Mouse (Mus musculus) liver, adult (tissue): Measurements from ENCODE around the gene 2810006K23Rik.

Source experiments
- GATA4 ChIP-seq: IDR thresholded peaks from 2 replicates; pipeline ENCODE4 v1.6.1; 2014; ENCODE audit warnings: mild to moderate bottlenecking, low read length; ENCODE audit not compliant: insufficient replicate concordance

2810006K23Rik gene

GRCm38 (mm10) chr5:124364173-124364918 lies 36.5 kb downstream of the 2810006K23Rik start:
- TF ChIP-seq GATA4 = no peak

GRCm38 (mm10) chr5:124365754-124366153 lies 37.9 kb downstream of the 2810006K23Rik start:
- TF ChIP-seq GATA4 = no peak

- no peak for TF ChIP-seq GATA4
These were observed 38.8 kb downstream of the 2810006K23Rik start for GRCm38 (mm10) chr5:124366721-124367120.

GRCm38 (mm10) chr5:124374298-124374697 lies 46.4 kb downstream of the 2810006K23Rik start:
- no peak for TF ChIP-seq GATA4

- TF ChIP-seq GATA4 = no peak
These were observed 48.5 kb downstream of the 2810006K23Rik start for GRCm38 (mm10) chr5:124376401-124376800.

- no peak for TF ChIP-seq GATA4
These were observed 49.3 kb downstream of the 2810006K23Rik start for GRCm38 (mm10) chr5:124377149-124377548.

- no peak for TF ChIP-seq GATA4
These were observed 52.2 kb downstream of the 2810006K23Rik start for GRCm38 (mm10) chr5:124380121-124380520.

GRCm38 (mm10) chr5:124387932-124388331 lies 60.0 kb downstream of the 2810006K23Rik start:
- TF ChIP-seq GATA4 = no peak
